Mouse (Mus musculus) left cerebral cortex, adult 2 months (tissue): Measurements from ENCODE around the gene Zfp61. TPM values are rescaled to one million over a fixed set of nuclear protein-coding genes. Genes with fewer than 3 reads are reported as not detected.

ENCODE experiments used
- DNase-seq, 2 experiments: peaks; one replicate each; pipeline ENCODE4 v3.0.0; 2021 to 2022; ENCODE audit warnings: low spot score in 2 of 2, mixed read lengths in 1 of 2; ENCODE audit errors: extremely low spot score in 1 of 2
- H3K27ac ChIP-seq: fragments of 200-600 bp; 2 replicates; pipeline ENCODE4 v1.8.1; 2022
- H3K4me3 ChIP-seq: fragments of 200-600 bp; 2 replicates; pipeline ENCODE4 v1.8.1; 2022
- CTCF ChIP-seq: fragments of 200-600 bp; IDR thresholded peaks from 2 replicates; pipeline ENCODE4 v1.8.1; 2022; ENCODE audit warnings: antibody characterized with exemption, mild to moderate bottlenecking, moderate library complexity
- intact Hi-C: fragments of 180-260 bp; cut with DNase I; formaldehyde crosslinking; loops from one replicate; pipeline ENCODE4 v1.15.1; 2025
- total RNA-seq, 2 experiments: library from RNA; stranded (reverse); gene quantifications; 2 replicates each; pipeline ENCODE4 v1.2.3; 2021

The Zfp61 gene
- total RNA-seq, 2 experiments from 2014 or later: 19.4 to 21.5 TPM

DNA sequence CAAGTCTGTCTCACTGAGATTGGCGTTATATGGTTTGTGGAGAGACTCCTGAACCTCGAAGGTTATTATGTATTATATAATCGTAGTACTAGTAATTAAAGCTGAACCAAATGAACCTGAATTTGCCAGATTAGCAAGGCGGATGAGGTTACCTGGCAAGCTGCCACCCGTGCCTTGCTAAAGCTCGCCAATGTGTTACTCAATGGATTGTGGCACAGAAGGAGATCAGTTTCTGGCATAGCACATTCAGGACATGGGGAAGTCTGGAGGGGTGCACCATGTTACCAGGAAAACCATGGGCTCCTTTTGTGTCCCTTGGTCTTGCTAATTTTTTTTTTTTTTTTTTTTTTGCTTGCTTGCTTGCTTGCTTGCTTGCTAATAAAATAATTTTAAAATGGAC is 24.2 kb upstream of the Zfp61 start:
- intact Hi-C loops: no loop called here
- TF ChIP-seq CTCF: no peak
- Histone ChIP-seq H3K4me3 (peak overlapping the region; percentile 31; the same call in 1 of the 2 replicates), H3K27ac (peak overlapping the region; percentile 4; the same call in 1 of the 2 replicates)
- DNase-seq: no peak

DNA sequence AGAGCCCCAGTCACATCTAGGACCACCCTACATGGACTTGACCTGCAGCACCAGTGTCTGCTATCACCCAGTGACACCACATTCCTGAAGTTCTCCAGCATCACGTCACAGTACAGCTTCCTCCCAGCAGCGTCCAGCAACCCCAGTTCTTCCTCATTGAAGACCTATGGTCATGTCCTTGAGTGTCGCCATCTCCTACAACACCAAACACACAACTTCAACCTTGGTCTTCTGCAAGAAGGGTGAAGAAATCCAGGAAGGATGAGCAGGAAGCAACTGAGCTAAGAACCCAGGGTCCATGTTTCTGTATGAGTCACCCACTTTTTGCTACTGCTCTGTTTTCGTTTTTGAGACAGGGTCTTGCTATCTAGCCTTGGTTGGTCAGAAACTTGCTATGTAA is 21.6 kb upstream of the Zfp61 start:
- Histone ChIP-seq H3K4me3 (no peak overlapping the region), H3K27ac (no peak overlapping the region)
- no peak for DNase-seq
- TF ChIP-seq CTCF: no peak
- intact Hi-C loops: no loop called here

DNA sequence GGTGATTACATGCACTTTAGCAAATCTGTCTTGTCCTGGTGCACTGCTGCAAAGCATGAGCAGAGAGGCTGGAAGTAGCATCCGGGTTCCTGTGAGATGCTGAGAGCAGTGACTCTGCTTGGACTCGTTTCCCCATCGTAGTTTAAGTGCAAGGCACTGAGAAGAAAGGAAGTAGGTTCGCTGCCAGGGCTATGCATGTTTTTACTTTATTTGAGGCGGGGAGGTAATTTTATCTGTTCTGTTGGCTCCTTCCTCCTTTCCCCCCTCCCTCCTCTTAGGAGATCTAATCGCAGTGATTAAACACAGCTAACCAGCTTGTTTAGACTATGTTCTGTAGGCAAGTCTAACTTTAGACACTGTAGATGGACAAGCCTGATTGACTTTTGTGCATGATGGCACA is 17.9 kb upstream of the Zfp61 start:
- no peak overlapping the region for H3K27ac ChIP-seq
- intact Hi-C loops: loop anchor here (5.0 to 10.0 kb wide), 2 partner anchors 187 to 1436 kb away; partner anchors contain the start of genes Hnrnpul1 and Zfp235
- no peak for TF ChIP-seq CTCF
- no peak for DNase-seq
- no peak overlapping the region for H3K4me3 ChIP-seq

DNA sequence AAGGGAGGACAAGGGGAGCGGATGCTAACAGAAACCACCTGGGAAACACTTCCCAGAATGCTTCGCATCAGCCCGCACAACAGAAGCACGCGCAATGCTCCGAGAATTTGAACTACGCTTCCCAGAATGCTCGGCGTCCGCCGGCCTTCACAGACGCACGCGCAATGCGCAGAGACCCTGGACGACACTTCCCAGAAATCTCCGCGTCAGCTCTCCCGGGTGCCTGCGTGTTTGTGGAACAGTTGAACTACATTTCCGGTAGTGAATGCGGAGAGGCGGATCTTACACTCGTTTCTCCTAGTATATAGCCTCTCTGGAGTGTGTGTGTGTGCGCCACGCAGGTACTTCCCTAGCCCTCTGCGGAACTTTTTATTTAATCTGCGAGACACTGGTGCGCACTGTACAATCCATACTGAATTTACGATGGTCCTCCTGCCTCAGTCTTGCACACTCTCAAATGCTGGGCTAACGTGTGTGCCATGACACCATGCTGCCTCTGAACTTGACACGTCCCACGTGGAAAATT is 15.6 kb upstream of the Zfp61 start, which contains the start of gene Zfp94:
TSS of gene Zfp94 (minus strand) at position 100 of the 526 bp plus-strand sequence.
- intact Hi-C loops: loop anchor here (1.0 to 10.0 kb wide), 4 partner anchors 16 to 1438 kb away; partner anchors contain the start of genes Hnrnpul1, Zfp112, Zfp235 and Zfp61
- H3K4me3 ChIP-seq: peak within 1 kb of the TSS; percentile 78
- no peak for TF ChIP-seq CTCF
- peak; percentile 96 to 97 for DNase-seq
- peak within 1 kb of the TSS; percentile 90 for H3K27ac ChIP-seq

DNA sequence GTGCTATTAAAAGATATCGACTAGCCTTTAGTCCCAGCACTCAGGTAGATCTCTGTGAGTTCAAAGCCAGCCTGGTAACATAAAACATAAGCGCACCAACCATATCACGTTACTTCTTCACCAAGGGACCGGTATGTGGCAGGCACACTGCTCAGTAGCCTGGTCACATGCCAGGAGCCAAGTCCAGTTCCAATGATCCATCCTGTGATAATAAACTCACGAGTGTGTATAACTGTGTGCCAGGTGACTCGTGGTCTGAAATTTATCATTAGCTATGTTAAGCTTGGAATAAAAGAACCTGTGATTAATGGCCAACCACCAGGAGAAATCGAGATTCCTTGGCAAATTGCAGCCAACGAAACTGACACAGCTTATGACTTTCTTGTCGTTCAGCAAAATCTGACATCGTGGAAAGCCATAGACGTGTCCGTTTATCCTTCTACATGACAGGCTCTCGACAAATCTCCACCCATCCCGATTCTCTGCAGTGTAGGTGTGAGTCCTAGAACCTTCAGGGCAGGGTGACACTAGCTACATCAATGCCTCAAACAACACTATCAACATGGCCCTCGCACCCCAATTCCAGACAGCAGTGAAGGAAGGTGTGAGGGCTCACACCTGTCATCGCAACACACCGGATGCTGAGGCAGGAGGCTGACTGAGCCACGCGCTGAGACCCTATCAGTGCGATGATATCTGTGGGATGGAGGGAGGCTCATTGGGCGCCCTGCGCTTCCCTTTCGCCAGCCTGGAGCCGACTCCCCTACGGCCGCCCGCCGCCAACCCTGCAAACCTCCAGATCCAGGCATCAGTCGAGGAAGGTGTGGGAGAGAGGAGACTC is 14.9 kb upstream of the Zfp61 start:
- TF ChIP-seq CTCF: no peak
- intact Hi-C loops: loop anchor here (1.0 to 10.0 kb wide), 4 partner anchors 15 to 1439 kb away; partner anchors contain the start of genes Hnrnpul1, Zfp112, Zfp235 and Zfp61
- Histone ChIP-seq H3K4me3 (peak overlapping the region; percentile 78), H3K27ac (peak overlapping the region; percentile 90)
- DNase-seq: no peak

DNA sequence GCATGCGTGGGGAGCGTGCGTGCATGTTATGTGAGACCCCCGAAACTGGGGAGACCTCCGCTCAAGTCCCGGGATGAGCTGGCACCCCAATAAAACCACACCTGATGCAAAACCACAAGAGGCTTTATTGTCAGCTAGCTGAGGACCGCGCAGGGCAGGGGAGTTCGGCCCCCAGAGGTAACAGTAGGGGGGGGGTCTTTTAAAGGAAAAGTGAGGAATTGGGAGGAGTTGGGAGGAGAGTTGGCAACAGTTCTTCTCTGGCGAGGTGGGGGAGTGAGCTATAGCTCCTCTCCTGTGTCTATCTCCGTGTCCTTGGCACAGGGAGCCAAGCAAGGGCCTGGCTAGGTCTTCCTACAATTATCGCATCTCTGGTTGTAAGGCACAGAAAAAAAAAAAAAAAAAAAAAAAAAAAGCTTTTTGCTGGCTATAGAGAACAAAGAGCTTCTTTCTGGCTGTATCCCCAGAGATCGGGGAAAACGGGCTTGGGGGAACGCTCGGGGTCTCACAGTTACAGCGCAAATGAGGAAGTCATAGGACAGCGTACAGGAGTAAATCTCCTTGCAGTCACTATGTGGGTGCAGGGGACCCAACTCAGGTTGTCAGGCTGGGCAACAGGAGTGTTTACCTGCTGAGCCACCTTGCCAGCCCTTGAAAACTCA is 1.1 kb downstream of the Zfp61 start:
- DNase-seq: peak in 1 of 2 experiments; percentile 27
- intact Hi-C loops: loop anchor here (1.0 to 2.0 kb wide), 3 partner anchors 17 to 92 kb away; partner anchors contain the start of genes Zfp93 and Zfp94

DNA sequence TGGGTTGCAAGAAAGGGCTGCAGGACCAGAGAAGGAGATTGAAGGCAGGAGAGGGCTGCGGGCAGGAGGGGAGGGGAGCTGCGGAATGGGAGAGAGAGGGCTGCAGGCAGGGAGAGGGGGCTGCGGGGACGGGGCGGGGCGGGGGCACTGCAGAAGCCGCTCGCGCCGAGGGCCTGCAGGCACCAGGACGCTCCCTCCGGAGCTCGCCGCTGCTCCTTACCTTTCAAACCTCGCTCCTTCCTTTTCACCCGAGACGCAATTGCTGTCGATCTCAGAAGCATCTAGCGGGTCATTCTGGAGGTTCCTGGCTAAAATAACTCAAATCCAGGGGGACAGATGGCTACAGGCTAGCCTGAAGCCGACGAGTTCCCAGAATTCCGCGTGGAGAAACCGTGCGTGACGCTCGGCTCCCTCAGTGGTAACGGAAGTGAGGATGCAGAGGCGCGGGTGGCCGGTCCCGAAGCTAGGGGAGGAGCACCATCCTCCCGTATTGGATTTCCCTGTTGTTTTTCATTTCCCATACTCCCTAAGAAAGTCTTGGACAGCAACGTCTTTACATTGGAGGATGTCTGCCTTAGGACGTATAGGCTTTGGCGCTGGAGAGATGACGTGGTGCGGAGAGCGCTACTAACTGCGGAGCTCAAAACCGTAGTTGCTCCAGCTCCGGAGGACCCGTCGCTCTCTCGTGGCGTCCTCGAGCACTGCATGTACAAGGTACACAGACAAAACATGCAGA is 1.9 kb downstream of the Zfp61 start:
- peak; percentile 45 for TF ChIP-seq CTCF
- DNase-seq: peak; percentile 84 to 86
- intact Hi-C loops: loop anchor here (1.0 to 2.0 kb wide), 2 partner anchors 28 to 91 kb away; partner anchors contain the start of gene Zfp93
- Histone ChIP-seq H3K27ac (peak overlapping the region; percentile 85), H3K4me3 (peak overlapping the region; percentile 66)

More for the DNA sequence above, 1.1 kb downstream of the Zfp61 start:
- peak overlapping the region; percentile 66 for H3K4me3 ChIP-seq
- TF ChIP-seq CTCF: no peak
- peak overlapping the region; percentile 85 for H3K27ac ChIP-seq

DNA sequence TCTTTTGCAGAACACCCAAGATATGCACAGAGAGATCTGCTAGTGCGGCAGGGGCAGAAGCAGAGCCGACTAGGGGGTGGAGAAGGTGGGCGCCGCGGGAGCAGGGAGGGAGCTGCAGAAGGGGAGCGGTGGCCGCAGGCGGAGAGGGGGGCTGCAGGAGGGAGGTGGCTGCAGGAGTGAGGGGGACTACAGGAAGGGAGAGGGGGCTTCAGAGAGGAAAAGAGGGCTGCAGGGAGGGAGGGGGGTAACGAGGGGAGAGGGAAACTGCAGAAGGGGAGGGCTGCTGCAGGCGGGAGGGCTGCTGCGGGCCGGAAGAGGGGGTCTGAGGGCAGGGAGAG is 2.4 kb downstream of the Zfp61 start:
- Histone ChIP-seq H3K27ac (peak overlapping the region; percentile 85), H3K4me3 (peak overlapping the region; percentile 66)
- no peak for DNase-seq
- intact Hi-C loops: loop anchor here (2.0 kb wide), 1 partner anchor 28 kb away; the partner anchor contains the start of gene Zfp93
- no peak for TF ChIP-seq CTCF

DNA sequence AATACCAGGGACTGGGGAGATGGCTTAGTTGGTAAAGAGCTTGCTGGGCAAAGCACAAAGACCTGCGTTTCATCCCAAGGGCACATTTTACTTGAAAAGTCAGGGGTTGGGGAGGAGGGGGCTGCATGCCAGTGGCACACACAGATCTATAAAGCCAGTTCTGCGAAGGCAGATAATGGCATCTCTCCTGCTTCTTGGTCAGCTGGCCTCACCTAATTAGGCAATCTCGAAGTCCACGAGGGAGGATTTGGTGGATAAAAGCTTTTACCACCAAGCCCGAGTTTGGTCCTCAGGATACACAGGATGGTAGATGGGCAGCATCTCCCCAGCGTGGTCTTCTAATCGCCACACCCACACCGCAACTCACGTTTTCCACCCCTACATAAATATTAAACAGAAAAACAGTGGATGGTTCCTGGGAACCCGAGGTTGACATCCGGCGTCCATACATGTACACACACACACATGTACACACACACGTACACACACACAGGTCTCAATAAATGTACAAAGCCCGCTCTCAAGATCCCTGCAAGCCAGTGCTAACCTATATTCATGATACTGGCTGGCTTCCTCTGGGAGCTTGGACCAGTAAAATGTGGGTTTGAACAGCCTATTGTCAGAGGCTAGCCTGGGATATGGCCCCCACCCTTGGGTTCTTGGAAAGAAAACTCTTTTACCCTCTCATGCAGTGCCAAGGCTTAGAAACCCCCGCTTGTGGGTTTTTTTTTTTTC is 3.5 kb downstream of the Zfp61 start:
- Histone ChIP-seq H3K27ac (no peak overlapping the region), H3K4me3 (no peak overlapping the region)
- no peak for TF ChIP-seq CTCF
- no peak for DNase-seq
- intact Hi-C loops: loop anchor here (2.0 kb wide), 1 partner anchor 27 kb away; the partner anchor contains the start of gene Zfp93

DNA sequence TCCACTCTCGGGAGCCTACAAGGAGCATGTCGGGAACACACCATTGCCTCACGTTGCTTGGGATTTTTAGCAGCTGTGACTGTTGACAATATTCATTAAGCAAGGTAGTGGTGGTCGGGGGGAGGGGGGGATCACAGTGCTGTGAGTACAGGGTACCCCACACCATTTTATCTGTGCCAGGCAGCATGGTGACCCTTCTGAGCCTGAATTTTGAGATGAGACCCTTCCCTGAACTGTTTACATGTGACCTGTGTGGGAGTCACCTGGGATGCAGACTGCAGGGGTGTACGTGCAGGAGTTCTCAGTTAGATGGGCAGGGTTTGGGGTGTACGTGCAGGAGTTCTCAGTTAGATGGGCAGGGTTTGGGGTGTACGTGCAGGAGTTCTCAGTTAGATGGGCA is 4.6 kb downstream of the Zfp61 start:
- TF ChIP-seq CTCF: no peak
- intact Hi-C loops: no loop called here
- no peak overlapping the region for H3K4me3 ChIP-seq

DNA sequence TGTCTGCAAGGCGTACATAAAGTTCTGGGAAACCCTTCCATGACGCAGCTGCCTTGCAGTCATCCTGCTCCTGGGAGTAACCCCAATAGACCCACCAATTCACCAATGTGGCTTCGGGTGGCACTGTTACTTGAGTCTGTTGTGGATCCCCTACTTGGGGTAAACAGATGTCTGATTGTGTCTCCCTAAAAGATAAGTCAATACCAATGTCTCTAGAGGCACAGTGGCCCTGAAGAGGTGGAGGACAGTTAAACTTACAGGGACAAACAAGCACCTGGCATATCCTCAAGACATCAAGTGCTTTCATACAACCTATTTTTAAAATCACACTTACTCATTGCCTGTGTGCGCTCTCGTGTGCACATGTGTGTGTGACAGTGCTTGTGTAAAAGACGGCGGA is 5.7 kb downstream of the Zfp61 start:
- no peak for DNase-seq
- TF ChIP-seq CTCF: no peak
- intact Hi-C loops: no loop called here

More for the DNA sequence above, 4.6 kb downstream of the Zfp61 start:
- no peak for DNase-seq
- H3K27ac ChIP-seq: no peak overlapping the region

More for the DNA sequence above, 5.7 kb downstream of the Zfp61 start:
- H3K27ac ChIP-seq: no peak overlapping the region
- no peak overlapping the region for H3K4me3 ChIP-seq
